Mouse (Mus musculus) adrenal gland, adult 18-20 months (tissue): ENCODE data around the gene Rtp1. TPM values are rescaled to one million over a fixed set of nuclear protein-coding genes. Genes with fewer than 3 reads are reported as not detected.

Experiments
- DNase-seq, 2 experiments: peaks; one replicate each; pipeline ENCODE4 v3.0.0; 2021 to 2022; ENCODE audit warnings: low spot score in 2 of 2
- long read RNA-seq, 2 experiments: library from polyadenylated mRNA; stranded (forward); transcript quantifications; one replicate each; pipeline ENCODE4 v2.0.0; 2021
- total RNA-seq, 2 experiments: library from RNA; stranded (reverse); gene quantifications; 1 replicate in 1 of 2; 2 replicates in 1 of 2; pipeline ENCODE4 v1.2.3; 2021

Gene Rtp1
- total RNA-seq: not detected
- long read RNA-seq, experiment 1: 0 reads
- long read RNA-seq, experiment 2: 0 reads

DNA sequence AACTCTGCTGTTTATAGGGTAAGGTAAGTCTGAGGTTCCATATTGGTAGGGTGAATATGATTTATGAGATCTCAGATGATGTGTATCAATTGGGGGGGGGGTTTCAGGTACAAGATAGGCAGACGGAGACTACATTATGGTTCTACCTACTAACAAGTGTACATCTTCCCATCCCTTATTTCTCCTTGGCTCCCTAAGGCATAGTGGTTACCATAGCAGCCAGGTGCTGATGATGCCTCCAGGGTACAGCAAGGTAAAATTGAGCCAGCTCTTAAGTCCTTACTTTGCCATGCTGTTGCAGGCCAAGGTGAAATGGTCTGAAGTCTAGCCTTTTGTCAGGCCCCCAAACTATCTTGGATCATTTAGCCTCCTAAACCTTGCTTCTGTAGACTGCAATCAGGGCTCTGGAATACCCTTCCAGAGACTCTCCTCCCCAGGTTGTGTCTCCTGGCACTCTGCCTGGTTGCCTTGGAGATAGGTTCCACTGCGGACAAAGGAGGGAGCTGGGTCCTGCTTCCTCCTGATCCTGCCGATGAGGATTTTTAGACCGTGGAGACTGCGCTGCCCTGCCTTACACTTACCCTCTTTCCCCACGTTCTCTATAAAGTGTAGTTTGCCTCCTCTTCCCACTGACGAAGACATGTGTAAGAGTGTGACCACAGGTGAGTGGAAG is at the start of gene Rtp1:
Gene Rtp1, plus strand, starts transcription at position 487 of the 673 bp plus-strand sequence.
- DNase-seq: no peak

- DNase-seq: no peak
These were observed 49.2 kb upstream of the Rtp1 start for GRCm38 (mm10) chr16:23379536-23380230.

DNA sequence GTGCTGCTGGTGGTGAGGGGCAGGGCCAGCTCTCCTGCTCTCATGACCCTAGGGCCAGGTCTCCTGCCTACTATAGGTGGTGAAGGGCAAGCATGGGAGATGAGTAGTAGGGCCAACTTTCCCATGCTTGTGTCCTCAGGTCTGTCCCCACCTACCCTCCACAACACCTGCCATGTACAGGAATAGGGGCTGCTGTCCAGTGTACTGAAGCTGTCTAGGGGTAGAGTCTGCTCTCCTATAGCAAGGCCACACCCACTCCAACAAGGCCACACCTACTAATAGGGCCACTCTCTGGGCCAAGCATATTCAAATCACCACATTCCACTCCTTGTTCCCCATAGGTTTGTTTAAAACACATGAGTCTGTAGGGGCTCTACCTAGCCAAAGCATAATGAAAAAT is 44.6 kb upstream of the Rtp1 start:
- no peak for DNase-seq

GRCm38 (mm10) chr16:23397931-23398330 is 31.0 kb upstream of the Rtp1 start:
- no peak for DNase-seq

GRCm38 (mm10) chr16:23401463-23401862 is 27.5 kb upstream of the Rtp1 start:
- no peak for DNase-seq

DNA sequence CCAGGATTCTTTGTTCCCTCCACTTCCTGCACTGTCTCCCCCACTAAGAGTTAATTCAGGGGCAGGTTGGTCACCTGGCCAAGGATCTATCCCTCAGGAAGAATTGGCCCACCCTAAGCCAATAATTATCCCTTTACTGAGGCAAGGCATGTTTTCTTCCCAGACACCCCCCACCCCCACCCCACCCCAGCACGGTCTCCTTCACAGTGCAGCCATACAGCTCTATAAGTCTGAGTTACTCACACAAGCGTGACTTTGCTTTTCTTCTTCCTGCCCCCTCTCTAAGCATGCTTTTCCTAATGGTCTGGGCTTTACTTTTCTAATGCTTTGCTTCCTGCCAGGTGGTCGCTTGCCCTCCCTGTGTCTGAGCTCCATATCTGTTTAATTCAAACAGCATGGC is 27.0 kb upstream of the Rtp1 start:
- DNase-seq: no peak

DNA sequence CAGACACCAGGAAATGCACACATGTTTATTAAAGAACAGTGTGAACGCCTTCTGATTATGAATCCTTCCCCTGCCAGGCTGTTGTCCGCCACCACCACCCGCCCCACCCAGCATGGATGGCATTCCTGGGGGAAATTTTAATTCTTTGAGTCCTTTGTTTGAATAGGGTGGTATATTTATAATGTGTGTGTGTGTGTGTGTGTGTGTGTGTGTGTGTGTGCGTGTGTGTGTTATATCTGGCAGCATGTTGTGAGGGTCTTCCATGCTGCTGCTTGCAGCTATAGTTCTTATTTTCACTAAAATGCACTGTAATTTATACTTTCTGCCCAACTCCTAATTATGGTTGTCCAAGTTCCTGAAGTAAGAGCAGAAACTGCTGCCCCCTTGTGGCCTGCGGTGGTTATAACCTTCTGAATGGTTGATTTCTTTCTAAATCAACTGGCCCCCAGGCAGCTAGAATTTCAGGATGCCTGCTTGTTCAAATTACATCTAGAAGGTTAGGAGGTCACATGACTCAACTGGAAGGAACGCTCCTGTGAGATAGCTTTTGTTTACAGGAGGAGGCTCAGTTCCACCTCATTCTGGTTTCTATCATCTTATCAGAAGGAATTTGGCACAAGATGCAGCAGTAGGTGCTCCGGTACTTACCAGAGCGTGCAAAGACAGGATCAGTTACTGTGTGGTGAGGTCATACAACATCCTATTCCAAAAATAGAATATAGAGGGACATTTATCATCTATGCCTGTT is 25.8 kb upstream of the Rtp1 start:
- peak; percentile 73 to 78 for DNase-seq

DNA sequence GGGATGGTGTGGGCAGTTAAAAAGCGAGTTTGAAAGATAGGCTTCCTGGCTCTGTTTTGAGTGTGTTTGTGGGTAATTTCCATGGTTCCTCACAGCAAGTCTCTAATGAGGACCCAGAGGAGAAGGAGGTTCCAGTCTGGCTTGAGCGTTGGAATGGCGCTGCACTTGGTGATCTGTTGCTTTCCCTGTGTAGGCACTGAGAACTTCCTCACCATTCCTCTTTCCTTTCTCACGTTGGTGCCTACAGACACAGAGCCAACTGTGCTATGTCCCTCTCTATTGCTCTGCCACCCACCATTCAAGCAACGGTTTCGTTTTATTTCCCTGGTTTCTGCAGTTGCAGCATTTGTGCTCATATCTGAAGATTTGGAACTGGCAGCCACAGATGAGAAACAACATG is 16.0 kb upstream of the Rtp1 start:
- DNase-seq: no peak

DNA sequence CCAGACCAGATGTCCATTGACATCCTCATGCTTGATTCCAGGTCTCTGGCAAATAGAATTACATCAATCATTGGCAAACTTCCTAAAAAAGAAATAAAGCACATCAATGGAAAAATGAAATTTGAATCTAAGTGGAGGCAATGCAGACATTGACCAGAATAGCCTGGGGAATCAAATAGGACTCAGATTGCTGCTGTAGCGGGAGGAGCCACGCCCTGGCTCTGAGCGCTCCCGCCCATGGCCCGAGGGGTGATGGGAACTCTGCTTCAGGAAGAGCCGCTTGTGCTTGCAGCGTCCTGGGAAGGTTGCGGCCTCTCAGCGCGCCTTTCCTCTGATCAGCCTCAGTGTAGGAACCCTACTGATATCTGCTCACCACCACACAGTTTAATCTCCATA is 12.7 kb upstream of the Rtp1 start:
- no peak for DNase-seq

DNA sequence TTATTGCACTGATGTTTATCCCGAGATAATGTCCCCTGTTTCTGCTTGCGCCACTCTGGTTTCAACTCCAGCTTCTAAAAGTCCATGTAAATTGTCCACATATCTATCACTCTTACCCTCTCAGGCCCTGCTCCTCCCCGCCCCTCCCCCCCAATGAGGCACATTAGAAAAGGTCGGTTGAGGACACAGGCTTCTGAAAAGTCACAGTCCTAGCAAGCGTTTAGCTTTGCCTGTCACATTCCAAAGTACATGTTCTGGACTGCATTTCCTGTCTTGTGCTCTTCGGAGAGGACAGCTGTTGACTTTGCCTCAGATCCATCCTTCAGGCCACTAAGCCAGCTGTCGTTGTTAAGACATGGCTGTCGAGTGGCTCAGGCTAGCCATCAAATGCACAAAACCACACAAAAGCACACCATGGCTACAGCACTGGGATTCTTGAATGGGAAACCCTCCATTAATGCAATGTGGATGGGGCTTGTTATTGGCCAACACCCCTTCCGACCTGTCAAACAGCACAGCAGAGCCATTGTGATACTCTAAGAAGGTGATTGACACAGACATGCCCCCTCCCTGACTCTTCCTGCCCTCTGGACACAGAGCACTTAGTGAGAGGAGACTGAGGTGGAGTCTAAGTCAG is 12.2 kb upstream of the Rtp1 start:
- DNase-seq: no peak

DNA sequence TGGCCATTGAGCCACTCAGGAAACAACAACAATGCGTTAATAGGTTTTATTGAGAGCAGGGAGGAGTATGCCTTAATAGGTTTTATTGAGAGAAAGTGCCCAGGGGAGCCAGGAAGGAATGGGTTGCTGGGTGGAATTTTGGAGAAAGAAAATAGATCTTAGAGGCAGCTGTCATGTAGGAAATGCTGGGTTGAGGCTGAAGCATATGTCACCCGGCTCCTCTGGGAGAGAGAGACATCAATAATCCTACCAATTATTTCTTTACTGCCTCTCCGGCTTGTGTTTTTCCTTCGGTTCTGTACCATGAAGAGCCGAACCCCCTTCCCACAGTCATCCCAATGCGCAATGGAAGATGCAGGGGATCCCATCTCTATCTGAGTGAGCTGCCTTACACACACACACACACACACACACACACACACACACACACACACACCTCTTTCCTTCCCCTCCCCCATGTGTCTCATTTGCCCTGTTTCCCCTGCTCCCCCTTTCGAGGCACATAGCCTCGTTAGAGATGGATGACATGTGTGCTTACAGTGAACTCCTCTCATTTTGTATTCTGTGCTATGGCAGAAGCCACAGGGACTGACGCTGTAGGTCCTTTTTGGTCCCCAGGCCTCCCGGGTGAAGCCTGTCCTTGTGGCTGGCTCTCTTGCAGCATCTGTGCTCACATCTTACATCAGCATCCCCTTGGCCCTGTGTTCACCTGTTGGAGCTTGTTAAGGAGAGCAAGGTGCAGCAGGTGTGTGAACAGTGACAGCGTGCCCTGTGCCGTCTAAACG is 11.3 kb upstream of the Rtp1 start:
- DNase-seq: no peak

- no peak for DNase-seq
These were observed 9.3 kb upstream of the Rtp1 start for GRCm38 (mm10) chr16:23419565-23420085.

DNA sequence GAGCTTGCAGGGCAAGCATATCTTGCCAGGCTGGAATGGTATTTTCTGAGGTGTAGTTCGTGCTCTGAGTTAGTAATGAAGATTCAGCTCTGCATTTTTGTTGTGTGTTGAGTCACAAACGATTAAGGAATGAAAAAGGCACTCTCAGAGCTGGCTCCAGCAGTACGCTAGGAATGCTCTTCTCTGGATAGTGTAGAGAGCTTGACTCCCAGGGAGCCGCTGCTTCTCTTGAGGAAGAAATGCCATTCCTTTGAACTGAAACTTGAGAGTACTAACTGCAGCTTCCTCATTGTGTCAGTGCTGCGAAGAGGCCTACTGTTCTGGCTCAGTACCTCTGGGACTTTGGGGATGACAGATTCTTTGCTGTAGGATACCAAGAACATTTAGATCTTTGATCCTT is 5.1 kb upstream of the Rtp1 start:
- no peak for DNase-seq

- no peak for DNase-seq
These were observed 1.2 kb upstream of the Rtp1 start for GRCm38 (mm10) chr16:23427701-23428100.

- no peak for DNase-seq
These were observed 1.1 kb downstream of the Rtp1 start for GRCm38 (mm10) chr16:23429991-23430390.

DNA sequence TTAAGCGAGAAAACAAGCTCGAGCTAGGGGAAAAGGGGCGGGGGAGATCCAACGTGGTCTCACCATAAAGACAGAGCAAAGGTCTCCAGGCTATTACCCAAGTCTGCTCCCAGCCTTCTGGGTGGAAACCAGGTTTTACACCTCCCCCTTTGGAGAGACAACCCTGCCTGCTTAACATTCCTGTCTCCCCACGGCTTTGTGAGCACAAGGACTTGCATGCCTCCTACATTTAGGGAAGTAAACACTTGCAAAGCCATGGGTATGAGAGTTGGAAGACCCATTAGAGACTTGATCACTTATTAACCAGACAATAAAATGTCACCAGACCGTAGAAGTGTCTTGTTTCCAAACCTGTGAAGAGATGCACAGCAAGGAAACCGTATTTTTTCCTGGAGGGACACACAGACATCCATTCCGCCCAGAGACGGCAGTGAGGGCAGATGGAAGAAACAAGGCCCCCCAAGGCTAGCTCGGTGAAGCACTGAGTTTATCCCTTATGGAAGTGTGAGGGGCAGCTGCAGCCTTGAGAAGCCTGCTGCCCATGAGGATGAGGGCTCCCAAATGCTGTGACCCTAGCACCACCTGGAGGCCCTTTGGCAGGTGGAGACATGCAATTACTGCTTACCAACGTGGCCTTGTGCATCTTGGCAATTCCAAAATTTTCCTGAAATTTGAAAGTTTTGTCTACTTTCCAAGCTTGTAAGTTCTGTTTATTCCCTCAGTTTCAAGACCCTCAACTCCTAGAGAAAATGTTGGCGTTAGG is 8.7 kb downstream of the Rtp1 start:
- DNase-seq: no peak

DNA sequence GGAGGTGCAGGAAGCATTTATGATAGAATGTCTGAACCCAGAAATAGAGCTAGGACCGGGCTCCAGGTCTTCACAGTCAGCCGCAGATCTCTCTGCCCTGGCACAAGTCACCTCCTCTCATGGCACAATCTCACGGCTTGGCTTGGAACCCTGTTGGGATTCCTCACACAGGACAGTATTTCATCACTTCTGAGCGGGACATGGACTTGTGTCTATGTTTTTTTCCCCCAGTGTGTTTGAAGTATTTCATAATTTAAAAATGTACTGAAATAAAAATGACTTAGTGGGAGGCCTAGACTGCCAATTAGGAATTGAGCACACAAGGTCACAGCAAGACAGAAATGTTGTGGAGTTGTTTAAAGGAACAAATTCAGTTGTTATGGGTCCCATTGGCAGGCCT is 15.3 kb downstream of the Rtp1 start:
- no peak for DNase-seq

DNA sequence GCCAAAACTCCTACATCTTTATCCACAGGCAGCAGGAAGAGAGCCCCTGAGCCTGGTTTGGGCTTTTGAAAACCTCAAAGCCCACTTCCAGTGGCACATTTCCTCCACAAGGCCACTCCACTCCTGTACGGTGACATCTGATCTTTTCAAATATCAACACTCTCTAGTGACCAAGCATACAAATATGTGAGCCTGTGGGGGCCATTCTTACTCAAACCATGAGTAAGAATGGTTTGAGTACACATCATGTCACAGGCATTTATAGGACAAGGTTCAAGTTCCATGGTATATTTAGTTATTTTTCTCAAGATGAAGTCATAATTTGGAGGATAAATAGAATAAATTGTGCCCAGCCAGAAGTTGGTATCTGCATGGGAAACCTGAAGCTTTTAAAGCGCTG is 21.0 kb downstream of the Rtp1 start:
- DNase-seq: no peak

- DNase-seq: no peak
These were observed 21.9 kb downstream of the Rtp1 start for GRCm38 (mm10) chr16:23450816-23451215.

GRCm38 (mm10) chr16:23452476-23452875 is 23.5 kb downstream of the Rtp1 start:
- DNase-seq: peak; percentile 56 to 57
